In genomic region chr2:126674441-126675168, GRCm38 (mm10) we compare ENCODE assay signal across 8 mouse cellular contexts. TPM values are rescaled to one million over a fixed set of nuclear protein-coding genes. Genes with fewer than 3 reads are reported as not detected.
DNase-seq lines count a peak whose midpoint lies in the region; ATAC-seq and TF ChIP-seq lines count a peak whose summit lies in the region.

No protein-coding gene starts in this region.

- H3K27ac ChIP-seq in embryonic fibroblast, embryonic 13.5 days (ENCODE audit: insufficient read depth, low read length): peak overlapping the region; percentile 84
- peak overlapping the region; percentile 99 for H3K27ac ChIP-seq in heart, embryonic 14.5 days (replicated peaks in 1 of 2; ENCODE audit: control insufficient read depth in 1 of 2, insufficient read depth in 1 of 2, low read depth in 2 of 2, low read length in 2 of 2)
- H3K27ac ChIP-seq in lung, embryonic 14.5 days (ENCODE audit: low read depth): peak overlapping the region; percentile 100
- H3K27ac ChIP-seq in neural tube, embryonic 14.5 days (ENCODE audit: low read depth, low read length): peak overlapping the region; percentile 100
- peak overlapping the region; percentile 86 for H3K27ac ChIP-seq in thymus, adult 2 months (ENCODE audit: control insufficient read depth, insufficient read depth, low read length)

- TF ChIP-seq CTCF in embryonic fibroblast, embryonic 13.5 days (IDR thresholded peaks at IDR 0.05; ENCODE audit: borderline replicate concordance, insufficient read depth, low read length): no peak
- TF ChIP-seq CTCF in lung, embryonic 14.5 days (IDR thresholded peaks at IDR 0.05; ENCODE audit: low read depth): no peak
- TF ChIP-seq CTCF in thymus, adult 2 months (IDR thresholded peaks at IDR 0.05; ENCODE audit: borderline replicate concordance, control insufficient read depth, extremely low read depth, insufficient read depth, low read length, poor library complexity): no peak

- no peaks in the 10 kb centered on the region for H3K9me3 ChIP-seq in heart, embryonic 14.5 days (ENCODE audit: control insufficient read depth, low read length)
- H3K9me3 ChIP-seq in lung, embryonic 14.5 days (ENCODE audit: low read depth, low read length): no peaks in the 10 kb centered on the region
- H3K9me3 ChIP-seq in neural tube, embryonic 14.5 days (ENCODE audit: control insufficient read depth, low read length): no peaks in the 10 kb centered on the region

- 0% methylated on average over 65 of the region's 77 CpGs for WGBS in heart, embryonic 14.5 days
- WGBS in lung, embryonic 14.5 days: under 1% methylated on average over 68 of the region's 77 CpGs
- WGBS in neural tube, embryonic 14.5 days: under 1% methylated on average over 60 of the region's 77 CpGs
- under 1% methylated on average over 77 of the region's 77 CpGs for WGBS in thymus, adult 2 months

- peak; percentile 50 for TF ChIP-seq POLR2A in embryonic fibroblast, embryonic 13.5 days (IDR thresholded peaks at IDR 0.05; ENCODE audit: low read depth, low read length)
- no peak for TF ChIP-seq POLR2A in thymus, adult 2 months (IDR thresholded peaks at IDR 0.05; ENCODE audit: control insufficient read depth, extremely low read depth, insufficient read depth, low read length, poor library complexity)

- peak; percentile 75 for DNase-seq in CD4-positive helper T cell, adult 2 months (ENCODE audit: low read depth, low spot score)
- DNase-seq in adrenal gland, adult (ENCODE audit: inconsistent age in 2 of 2, low spot score in 1 of 2): peak; percentile 69 to 91
- DNase-seq in kidney, postnatal 25 days: peak; percentile 52 to 71
- DNase-seq in lung, embryonic 14.5 days: peak; percentile 59
- DNase-seq in thymus, adult 2 months: peak; percentile 60

- H3K27me3 ChIP-seq in heart, embryonic 14.5 days (ENCODE audit: control insufficient read depth, insufficient read depth, low read length): no peaks in the 10 kb centered on the region
- H3K27me3 ChIP-seq in lung, embryonic 14.5 days (ENCODE audit: insufficient read depth, low read length): no peaks in the 10 kb centered on the region
- no peaks in the 10 kb centered on the region; the same call in 1 of the 2 replicates for H3K27me3 ChIP-seq in neural tube, embryonic 14.5 days (ENCODE audit: control insufficient read depth, insufficient read depth, low read length)
- H3K27me3 ChIP-seq in thymus, adult 2 months (ENCODE audit: control insufficient read depth, insufficient read depth, low read length): no peaks in the 10 kb centered on the region

- ATAC-seq in heart, embryonic 14.5 days (ENCODE audit: insufficient number of reproducible peaks, insufficient read depth, low FRiP score, low read depth): peak; percentile 58
- peak; percentile 63 for ATAC-seq in lung, embryonic 14.5 days (ENCODE audit: insufficient read depth)
- ATAC-seq in neural tube, embryonic 14.5 days (ENCODE audit: low read depth): peak; percentile 57

- peak overlapping the region; percentile 99 for H3K9ac ChIP-seq in heart, embryonic 14.5 days (ENCODE audit: low read length)
- H3K9ac ChIP-seq in lung, embryonic 14.5 days: peak overlapping the region; percentile 99
- H3K9ac ChIP-seq in neural tube, embryonic 14.5 days (replicated peaks; ENCODE audit: low read depth, low read length): peak overlapping the region; percentile 98

- peak overlapping the region; percentile 88 for H3K4me2 ChIP-seq in heart, embryonic 14.5 days (ENCODE audit: low read length)
- peak overlapping the region; percentile 75 for H3K4me2 ChIP-seq in lung, embryonic 14.5 days
- H3K4me2 ChIP-seq in neural tube, embryonic 14.5 days (ENCODE audit: low read depth, low read length): peak overlapping the region; percentile 86

- peaks cover 2% of the 10 kb centered on the region; the same call in 1 of the 2 replicates for H3K36me3 ChIP-seq in heart, embryonic 14.5 days (ENCODE audit: control insufficient read depth, insufficient read depth, low read length)
- no peaks in the 10 kb centered on the region for H3K36me3 ChIP-seq in lung, embryonic 14.5 days (ENCODE audit: insufficient read depth)
- no peaks in the 10 kb centered on the region for H3K36me3 ChIP-seq in neural tube, embryonic 14.5 days (ENCODE audit: control insufficient read depth, insufficient read depth, low read length)
- H3K36me3 ChIP-seq in thymus, adult 2 months (ENCODE audit: control insufficient read depth, insufficient read depth, low read length): no peaks in the 10 kb centered on the region

- peak overlapping the region; percentile 84 for H3K4me3 ChIP-seq in embryonic fibroblast, embryonic 13.5 days (ENCODE audit: insufficient read depth, low read length)
- peak overlapping the region; percentile 94 to 95 for H3K4me3 ChIP-seq in heart, embryonic 14.5 days (ENCODE audit: control insufficient read depth in 1 of 2, insufficient read depth in 1 of 2, low read depth in 1 of 2, low read length in 2 of 2)
- H3K4me3 ChIP-seq in lung, embryonic 14.5 days (ENCODE audit: low read depth, low read length): peak overlapping the region; percentile 94
- H3K4me3 ChIP-seq in neural tube, embryonic 14.5 days (ENCODE audit: low read depth, low read length): peak overlapping the region; percentile 90
- H3K4me3 ChIP-seq in thymus, adult 2 months (ENCODE audit: control insufficient read depth, insufficient read depth, low read length): peak overlapping the region; percentile 91

- H3K4me1 ChIP-seq in embryonic fibroblast, embryonic 13.5 days (ENCODE audit: control insufficient read depth, insufficient read depth, low read length): peaks cover 6% of the 10 kb centered on the region
- peaks cover 3 to 28% of the 10 kb centered on the region in 2 experiments; a peak in 3 of 4 replicates for H3K4me1 ChIP-seq in heart, embryonic 14.5 days (ENCODE audit: control insufficient read depth in 2 of 2, insufficient read depth in 2 of 2, low read length in 2 of 2)
- peaks cover 4% of the 10 kb centered on the region; the same call in 1 of the 2 replicates for H3K4me1 ChIP-seq in lung, embryonic 14.5 days (ENCODE audit: insufficient read depth)
- peaks cover 32% of the 10 kb centered on the region for H3K4me1 ChIP-seq in neural tube, embryonic 14.5 days (ENCODE audit: control insufficient read depth, insufficient read depth, low read length)
- peaks cover 4% of the 10 kb centered on the region for H3K4me1 ChIP-seq in thymus, adult 2 months (replicated peaks; ENCODE audit: control insufficient read depth, insufficient read depth, low read length)

RNA-seq across cellular contexts. Expression of gene Gabpb1, which starts 1.5 kb away (rescaled TPM):
- polyA plus RNA-seq in embryonic fibroblast, embryonic 13.5 days (2011; ENCODE audit: insufficient read length, low read depth, missing spikeins): 37.2 and 44.9 TPM in 2 replicates
- 33.4 and 34.0 TPM in 2 replicates for polyA plus RNA-seq in heart, embryonic 14.5 days (2014; fragmentation: Nextera tagmentation; extraction: Ambion mirVana)
- polyA plus RNA-seq in lung, embryonic 14.5 days (2014; fragmentation: Nextera tagmentation; extraction: Ambion mirVana): 66.3 and 68.3 TPM in 2 replicates
- polyA plus RNA-seq in neural tube, embryonic 14.5 days (2014; fragmentation: Nextera tagmentation; extraction: Ambion mirVana): 39.1 and 47.4 TPM in 2 replicates
- 26.2 and 32.1 TPM in 2 replicates for polyA plus RNA-seq in thymus, adult 2 months (2012; rRNA removed)

RNA-seq across cellular contexts. Expression of gene Usp8, which starts 32.5 kb away (rescaled TPM):
- 59.9 and 69.7 TPM in 2 replicates for polyA plus RNA-seq in embryonic fibroblast, embryonic 13.5 days (2011; ENCODE audit: insufficient read length, low read depth, missing spikeins)
- 32.1 and 32.8 TPM in 2 replicates for polyA plus RNA-seq in heart, embryonic 14.5 days (2014; fragmentation: Nextera tagmentation; extraction: Ambion mirVana)
- polyA plus RNA-seq in lung, embryonic 14.5 days (2014; fragmentation: Nextera tagmentation; extraction: Ambion mirVana): 43.8 and 44.6 TPM in 2 replicates
- polyA plus RNA-seq in neural tube, embryonic 14.5 days (2014; fragmentation: Nextera tagmentation; extraction: Ambion mirVana): 28.7 and 39.3 TPM in 2 replicates
- 15.0 and 16.2 TPM in 2 replicates for polyA plus RNA-seq in thymus, adult 2 months (2012; rRNA removed)

RNA-seq across cellular contexts. Expression of gene Hdc, which starts 55.5 kb away (rescaled TPM):
- polyA plus RNA-seq in embryonic fibroblast, embryonic 13.5 days (2011; ENCODE audit: insufficient read length, low read depth, missing spikeins): not detected in 2 replicates
- polyA plus RNA-seq in heart, embryonic 14.5 days (2014; fragmentation: Nextera tagmentation; extraction: Ambion mirVana): 5.5 and 6.2 TPM in 2 replicates
- 1.4 and 2.1 TPM in 2 replicates for polyA plus RNA-seq in lung, embryonic 14.5 days (2014; fragmentation: Nextera tagmentation; extraction: Ambion mirVana)
- polyA plus RNA-seq in neural tube, embryonic 14.5 days (2014; fragmentation: Nextera tagmentation; extraction: Ambion mirVana): 0.24 and 0.31 TPM in 2 replicates
- 18.1 and 19.1 TPM in 2 replicates for polyA plus RNA-seq in thymus, adult 2 months (2012; rRNA removed)

Comparison
In these comparisons a context has a peak if more than half of its experiments do, and no peak if none do; other contexts are left out.
1. Peak in every context shown above with its lines: DNase-seq, ATAC-seq, H3K4me3 ChIP-seq and H3K27ac ChIP-seq.